10 mouse cellular contexts compared by ENCODE assay signal in the genomic region with DNA sequence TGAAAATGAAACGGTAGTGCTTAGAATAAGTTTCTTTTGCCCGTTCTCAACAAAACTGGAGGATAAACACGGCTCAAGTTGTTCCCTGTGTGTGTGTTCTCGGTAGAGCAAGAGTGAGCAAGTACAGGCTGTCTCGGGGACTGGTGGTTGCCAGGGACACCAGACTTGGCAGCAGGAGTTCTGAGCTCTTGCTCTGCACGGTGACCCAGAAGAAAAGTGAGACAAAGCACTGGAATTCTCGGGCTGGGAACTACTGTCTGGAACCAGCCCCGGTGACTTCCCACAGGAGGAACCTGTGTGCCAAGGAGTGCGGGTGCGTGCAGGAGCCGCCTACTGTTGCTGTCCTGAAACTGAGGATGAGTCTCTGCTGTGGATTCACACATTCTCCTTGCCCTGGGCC.
DNase-seq lines count a peak whose midpoint lies in the region; ATAC-seq lines count a peak whose summit lies in the region.
"Had no signal": no experiment of that assay in that cellular context is flagged by ENCODE, and none has a peak within 500 bp of the region (broad histone marks: within the 10 kb centered on the region; RNA-seq: fewer than 3 reads in every experiment).

No protein-coding gene starts in this region.

- H3K4me1 ChIP-seq in midbrain, embryonic 11.5 days (ENCODE audit: control insufficient read depth, insufficient read depth, low read length), result peaks cover 2% of the 10 kb centered on the region; the same call in 1 of the 2 replicates
- peaks cover 14% of the 10 kb centered on the region; the same call in 1 of the 2 replicates for H3K4me1 ChIP-seq in midbrain, embryonic 15.5 days
- no peaks in the 10 kb centered on the region for H3K4me1 ChIP-seq in forebrain, embryonic 16.5 days (replicated peaks; ENCODE audit: control insufficient read depth, insufficient read depth, low read length)
- H3K4me1 ChIP-seq in hindbrain, embryonic 11.5 days (replicated peaks; ENCODE audit: control insufficient read depth, insufficient read depth, low read length), result no peaks in the 10 kb centered on the region
- H3K4me1 ChIP-seq: limb, embryonic 12.5 days had no signal

- no peak overlapping the region for H3K4me2 ChIP-seq in midbrain, embryonic 11.5 days
- no peak overlapping the region for H3K4me2 ChIP-seq in midbrain, embryonic 15.5 days
- no peak overlapping the region for H3K4me2 ChIP-seq in forebrain, embryonic 16.5 days (ENCODE audit: low read length)
- no peak overlapping the region for H3K4me2 ChIP-seq in hindbrain, embryonic 11.5 days (replicated peaks; ENCODE audit: low read depth, low read length)
- H3K4me2 ChIP-seq: limb, embryonic 12.5 days had no signal

- no peaks in the 10 kb centered on the region for H3K9me3 ChIP-seq in midbrain, embryonic 11.5 days (ENCODE audit: control insufficient read depth, low read length)
- H3K9me3 ChIP-seq in midbrain, embryonic 15.5 days, result no peaks in the 10 kb centered on the region
- H3K9me3 ChIP-seq in forebrain, embryonic 16.5 days (ENCODE audit: control insufficient read depth, low read length), result no peaks in the 10 kb centered on the region
- no peaks in the 10 kb centered on the region for H3K9me3 ChIP-seq in hindbrain, embryonic 11.5 days (ENCODE audit: control insufficient read depth, low read length)
- H3K9me3 ChIP-seq: limb, embryonic 12.5 days had no signal

- no peak overlapping the region for H3K27ac ChIP-seq in midbrain, embryonic 11.5 days (ENCODE audit: low read depth, low read length)
- no peak overlapping the region for H3K27ac ChIP-seq in midbrain, embryonic 15.5 days
- no peak overlapping the region for H3K27ac ChIP-seq in forebrain, embryonic 16.5 days (ENCODE audit: low read length)
- no peak overlapping the region for H3K27ac ChIP-seq in hindbrain, embryonic 11.5 days (ENCODE audit: low read depth, low read length)
- H3K27ac ChIP-seq: limb, embryonic 12.5 days had no signal

- no peaks in the 10 kb centered on the region for H3K36me3 ChIP-seq in midbrain, embryonic 11.5 days (ENCODE audit: control insufficient read depth, insufficient read depth, low read length)
- no peaks in the 10 kb centered on the region for H3K36me3 ChIP-seq in midbrain, embryonic 15.5 days (replicated peaks)
- H3K36me3 ChIP-seq in forebrain, embryonic 16.5 days (ENCODE audit: control insufficient read depth, insufficient read depth), result no peaks in the 10 kb centered on the region
- H3K36me3 ChIP-seq in hindbrain, embryonic 11.5 days (ENCODE audit: control insufficient read depth, insufficient read depth, low read length), result no peaks in the 10 kb centered on the region
- H3K36me3 ChIP-seq: limb, embryonic 12.5 days had no signal

- H3K4me3 ChIP-seq in midbrain, embryonic 11.5 days (ENCODE audit: low read depth, low read length), result no peak overlapping the region
- no peak overlapping the region for H3K4me3 ChIP-seq in midbrain, embryonic 15.5 days
- no peak overlapping the region for H3K4me3 ChIP-seq in forebrain, embryonic 16.5 days (replicated peaks; ENCODE audit: low read length)
- H3K4me3 ChIP-seq in hindbrain, embryonic 11.5 days (ENCODE audit: low read depth, low read length), result no peak overlapping the region
- H3K4me3 ChIP-seq: erythroblast, embryonic 14.5 days; limb, embryonic 12.5 days had no signal

- H3K9ac ChIP-seq in midbrain, embryonic 11.5 days (ENCODE audit: low read length), result no peak overlapping the region
- H3K9ac ChIP-seq in midbrain, embryonic 15.5 days, result no peak overlapping the region
- H3K9ac ChIP-seq in forebrain, embryonic 16.5 days (replicated peaks; ENCODE audit: low read depth, low read length), result no peak overlapping the region
- no peak overlapping the region for H3K9ac ChIP-seq in hindbrain, embryonic 11.5 days (ENCODE audit: low read depth, low read length)
- H3K9ac ChIP-seq: limb, embryonic 12.5 days had no signal

- H3K27me3 ChIP-seq in midbrain, embryonic 11.5 days (ENCODE audit: control insufficient read depth, insufficient read depth, low read length), result no peaks in the 10 kb centered on the region
- no peaks in the 10 kb centered on the region for H3K27me3 ChIP-seq in midbrain, embryonic 15.5 days (replicated peaks)
- no peaks in the 10 kb centered on the region for H3K27me3 ChIP-seq in forebrain, embryonic 16.5 days (replicated peaks; ENCODE audit: control insufficient read depth, insufficient read depth, low read length)
- H3K27me3 ChIP-seq in hindbrain, embryonic 11.5 days (ENCODE audit: control insufficient read depth, insufficient read depth, low read length), result no peaks in the 10 kb centered on the region
- H3K27me3 ChIP-seq: limb, embryonic 12.5 days had no signal

- peak; percentile 89 for DNase-seq in midbrain, embryonic 11.5 days (ENCODE audit: low spot score, missing footprints)
- peak; percentile 53 for DNase-seq in hindbrain, embryonic 11.5 days (ENCODE audit: low spot score)
- DNase-seq in left cerebral cortex, adult 18-20 months (ENCODE audit: low spot score in 2 of 2), result peak; percentile 11 to 42
- peak; percentile 43 for DNase-seq in skeletal muscle tissue, adult 2 months (ENCODE audit: low read depth, low spot score)
- DNase-seq in MN1 (ENCODE audit: low spot score), result no peak
- no peak for DNase-seq in spleen, adult 12 weeks (ENCODE audit: low spot score)

- peak; percentile 59; the same call in 1 of the 2 replicates for ATAC-seq in midbrain, embryonic 11.5 days (ENCODE audit: low FRiP score)
- ATAC-seq in midbrain, embryonic 15.5 days (replicated peaks), result no peak
- peak; percentile 72; the same call in 1 of the 2 replicates for ATAC-seq in forebrain, embryonic 16.5 days
- ATAC-seq in hindbrain, embryonic 11.5 days (ENCODE audit: low FRiP score), result peak; percentile 25; the same call in 1 of the 2 replicates

- 35% methylated on average over 11 of the region's 11 CpGs for WGBS in midbrain, embryonic 11.5 days
- 30% methylated on average over 11 of the region's 11 CpGs for WGBS in midbrain, embryonic 15.5 days
- WGBS in forebrain, embryonic 16.5 days, result 35% methylated on average over 11 of the region's 11 CpGs
- 31% methylated on average over 11 of the region's 11 CpGs for whole genome bisulfite sequencing in hindbrain, embryonic 11.5 days

Comparison
In these comparisons a context has a peak if more than half of its experiments do, and no peak if none do; other contexts are left out.
1. DNase-seq: peak in midbrain, embryonic 11.5 days (single experiment), hindbrain, embryonic 11.5 days (single experiment), left cerebral cortex, adult 18-20 months (2 of 2) and skeletal muscle tissue, adult 2 months (single experiment); none in MN1 (single experiment) and spleen, adult 12 weeks (single experiment).